Mouse (Mus musculus): Measurements from ENCODE around the gene Ell2. TPM values are rescaled to one million over a fixed set of nuclear protein-coding genes. Genes with fewer than 3 reads are reported as not detected.

Ell2 gene
- 31.5 to 48.4 TPM (median 40.3 TPM) in 4 replicates for total RNA-seq (2023)

DNA sequence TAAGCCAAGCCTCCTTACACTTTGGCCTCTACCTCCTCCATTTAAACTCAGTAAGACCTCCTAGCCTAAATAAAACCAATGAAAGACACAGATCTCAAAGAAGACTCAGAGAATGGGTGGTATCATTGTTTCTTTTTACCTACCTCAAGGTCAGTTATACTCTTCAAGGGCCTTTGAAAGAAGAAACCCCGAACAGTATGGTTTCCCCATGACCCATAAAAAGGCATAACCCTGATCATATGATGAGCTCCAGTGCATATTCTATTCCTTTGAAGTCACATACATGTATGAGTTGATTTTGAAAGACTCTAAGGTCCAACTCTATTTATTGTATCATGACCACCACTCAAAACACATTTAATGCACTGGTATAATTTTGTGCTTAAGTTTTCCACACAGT, at the start of gene Ell2:
Gene Ell2, plus strand, starts transcription at position 301 of the 400 bp plus-strand sequence.

Other genes starting within 250 kb of the Ell2 start
- 7.5 to 13.6 TPM (median 10.2 TPM) in 4 replicates for gene Glrx, start 133.1 kb downstream of the Ell2 start, total RNA-seq (2023)
- gene Rhobtb3, start 237.2 kb downstream of the Ell2 start, total RNA-seq (2023) = 0.16 to 0.63 TPM (median 0.20 TPM) in 3 of 4 replicates, not detected in the other